Mouse (Mus musculus) retina, postnatal 7 days (tissue): Measurements from ENCODE around the gene S100a6.

ENCODE experiments used
- DNase-seq: peaks from one replicate; pipeline ENCODE4 v3.0.0-alpha.2; 2012; ENCODE audit warnings: low read depth, low spot score

Gene S100a6

GRCm38 (mm10) chr3:90612728-90613291, at the start of gene S100a6:
Gene S100a6 (plus strand): TSS chr3:90612882.
- DNase-seq, result no peak

- DNase-seq, result no peak
Observed at GRCm38 (mm10) chr3:90574691-90575090, 38.0 kb upstream of the S100a6 start.

GRCm38 (mm10) chr3:90575320-90575719, 37.4 kb upstream of the S100a6 start:
- DNase-seq, result no peak

- no peak for DNase-seq
Observed at GRCm38 (mm10) chr3:90576351-90577001, 36.2 kb upstream of the S100a6 start.

GRCm38 (mm10) chr3:90579433-90579832, 33.2 kb upstream of the S100a6 start:
- no peak for DNase-seq

GRCm38 (mm10) chr3:90581141-90581540, 31.5 kb upstream of the S100a6 start:
- DNase-seq, result no peak

GRCm38 (mm10) chr3:90582156-90582555, 30.5 kb upstream of the S100a6 start:
- no peak for DNase-seq

GRCm38 (mm10) chr3:90582556-90582955, 30.1 kb upstream of the S100a6 start:
- DNase-seq, result no peak

GRCm38 (mm10) chr3:90583893-90584292, 28.8 kb upstream of the S100a6 start:
- DNase-seq, result no peak

GRCm38 (mm10) chr3:90585595-90585994, 27.1 kb upstream of the S100a6 start:
- DNase-seq, result peak; percentile 47

- no peak for DNase-seq
Observed at GRCm38 (mm10) chr3:90586016-90586643, 26.6 kb upstream of the S100a6 start.

- no peak for DNase-seq
Observed at GRCm38 (mm10) chr3:90586906-90587305, 25.8 kb upstream of the S100a6 start.

GRCm38 (mm10) chr3:90587361-90588101, 25.2 kb upstream of the S100a6 start:
- DNase-seq, result no peak

GRCm38 (mm10) chr3:90589390-90589789, 23.3 kb upstream of the S100a6 start:
- DNase-seq, result no peak

- no peak for DNase-seq
Observed at GRCm38 (mm10) chr3:90589947-90590346, 22.7 kb upstream of the S100a6 start, which contains the start of gene S100a2. Gene S100a2 (plus strand): TSS chr3:90590247.

- no peak for DNase-seq
Observed at GRCm38 (mm10) chr3:90594466-90594865, 18.2 kb upstream of the S100a6 start.

GRCm38 (mm10) chr3:90595556-90595955, 17.1 kb upstream of the S100a6 start:
- no peak for DNase-seq

GRCm38 (mm10) chr3:90596810-90597209, 15.9 kb upstream of the S100a6 start:
- DNase-seq, result no peak

- DNase-seq, result no peak
Observed at GRCm38 (mm10) chr3:90597736-90598135, 14.9 kb upstream of the S100a6 start.

- no peak for DNase-seq
Observed at GRCm38 (mm10) chr3:90598212-90598611, 14.5 kb upstream of the S100a6 start.

GRCm38 (mm10) chr3:90599401-90599800, 13.3 kb upstream of the S100a6 start:
- DNase-seq, result no peak

- no peak for DNase-seq
Observed at GRCm38 (mm10) chr3:90600036-90600435, 12.6 kb upstream of the S100a6 start.
